Mouse (Mus musculus) kidney, adult 8-10 months (tissue): ENCODE results near the gene Ccdc170.
A peak's percentile ranks its signal among the peaks of the same experiment; 100 is the strongest.
"Not testable (repeated sequence)": the region's sequence is repeated elsewhere in the genome, so short reads cannot be mapped to it uniquely, and the experiment has no call there.

ENCODE experiments used
- DNase-seq, 2 experiments: peaks; one replicate each; pipeline ENCODE4 v3.0.0; 2022

Ccdc170 gene

GRCm38 (mm10) chr10:4482355-4482754, at the start of gene Ccdc170:
TSS of gene Ccdc170 (plus strand) at chr10:4482502.
- DNase-seq: no peak

- peak; percentile 21 to 27 for DNase-seq
Observed at GRCm38 (mm10) chr10:4432996-4433755, 49.1 kb upstream of the Ccdc170 start.

GRCm38 (mm10) chr10:4433871-4434270, 48.4 kb upstream of the Ccdc170 start:
- DNase-seq: not testable (repeated sequence)

GRCm38 (mm10) chr10:4435416-4435815, 46.9 kb upstream of the Ccdc170 start:
- DNase-seq: no peak

GRCm38 (mm10) chr10:4456409-4456808, 25.9 kb upstream of the Ccdc170 start:
- no peak for DNase-seq

GRCm38 (mm10) chr10:4460201-4460600, 22.1 kb upstream of the Ccdc170 start:
- no peak for DNase-seq

- no peak for DNase-seq
Observed at GRCm38 (mm10) chr10:4465799-4466198, 16.5 kb upstream of the Ccdc170 start.

GRCm38 (mm10) chr10:4469406-4469805, 12.9 kb upstream of the Ccdc170 start:
- DNase-seq: no peak

GRCm38 (mm10) chr10:4473591-4473993, 8.7 kb upstream of the Ccdc170 start:
- no peak for DNase-seq

- DNase-seq: no peak
Observed at GRCm38 (mm10) chr10:4475431-4475830, 6.9 kb upstream of the Ccdc170 start.

- DNase-seq: no peak
Observed at GRCm38 (mm10) chr10:4476604-4477003, 5.7 kb upstream of the Ccdc170 start.

- DNase-seq: no peak
Observed at GRCm38 (mm10) chr10:4480929-4481328, 1.4 kb upstream of the Ccdc170 start.

GRCm38 (mm10) chr10:4481695-4482094, 607 bp upstream of the Ccdc170 start:
- DNase-seq: no peak

GRCm38 (mm10) chr10:4483848-4484247, 1.5 kb downstream of the Ccdc170 start:
- no peak for DNase-seq

- no peak for DNase-seq
Observed at GRCm38 (mm10) chr10:4484986-4485385, 2.7 kb downstream of the Ccdc170 start.

- no peak for DNase-seq
Observed at GRCm38 (mm10) chr10:4489865-4490264, 7.6 kb downstream of the Ccdc170 start.

GRCm38 (mm10) chr10:4491281-4491680, 9.0 kb downstream of the Ccdc170 start:
- DNase-seq: no peak

GRCm38 (mm10) chr10:4492045-4492444, 9.7 kb downstream of the Ccdc170 start:
- no peak for DNase-seq

GRCm38 (mm10) chr10:4492909-4493308, 10.6 kb downstream of the Ccdc170 start:
- no peak for DNase-seq

- no peak for DNase-seq
Observed at GRCm38 (mm10) chr10:4503251-4503650, 20.9 kb downstream of the Ccdc170 start.

- no peak for DNase-seq
Observed at GRCm38 (mm10) chr10:4512725-4513124, 30.4 kb downstream of the Ccdc170 start.

- no peak for DNase-seq
Observed at GRCm38 (mm10) chr10:4517614-4518013, 35.3 kb downstream of the Ccdc170 start.

- DNase-seq: no peak
Observed at GRCm38 (mm10) chr10:4519645-4520044, 37.3 kb downstream of the Ccdc170 start.

- DNase-seq: no peak
Observed at GRCm38 (mm10) chr10:4520394-4521102, 38.2 kb downstream of the Ccdc170 start.
